Mouse (Mus musculus): Measurements from ENCODE around the gene Slc47a1. TPM values are rescaled to one million over a fixed set of nuclear protein-coding genes. Genes with fewer than 3 reads are reported as not detected.

Slc47a1 gene
- polyA plus RNA-seq, 1 experiment = 3.4 TPM

GRCm38 (mm10) chr11:61300205-61300604 is 77.9 kb downstream of the Slc47a1 start:
- DNase-seq = no peak
- Histone ChIP-seq H3K27me3 (ENCODE audit: control insufficient read depth, insufficient read depth, low read length) (no peaks in the 10 kb centered on the region), H3K4me3 (ENCODE audit: control insufficient read depth, insufficient read depth, low read length) (no peak overlapping the region), H3K36me3 (ENCODE audit: control insufficient read depth, insufficient read depth, low read length) (no peaks in the 10 kb centered on the region), H3K4me1 (replicated peaks; ENCODE audit: control insufficient read depth, insufficient read depth, low read length) (peaks cover 2% of the 10 kb centered on the region; the same call in 1 of the 2 replicates), H3K27ac (ENCODE audit: control insufficient read depth, insufficient read depth, low read length) (no peak overlapping the region)
- TF ChIP-seq CTCF (IDR thresholded peaks at IDR 0.05; ENCODE audit: borderline replicate concordance, control insufficient read depth, extremely low read depth, insufficient read depth, low read length, poor library complexity) = no peak
- 86% methylated on average over 3 of the region's 3 CpGs for WGBS

DNA sequence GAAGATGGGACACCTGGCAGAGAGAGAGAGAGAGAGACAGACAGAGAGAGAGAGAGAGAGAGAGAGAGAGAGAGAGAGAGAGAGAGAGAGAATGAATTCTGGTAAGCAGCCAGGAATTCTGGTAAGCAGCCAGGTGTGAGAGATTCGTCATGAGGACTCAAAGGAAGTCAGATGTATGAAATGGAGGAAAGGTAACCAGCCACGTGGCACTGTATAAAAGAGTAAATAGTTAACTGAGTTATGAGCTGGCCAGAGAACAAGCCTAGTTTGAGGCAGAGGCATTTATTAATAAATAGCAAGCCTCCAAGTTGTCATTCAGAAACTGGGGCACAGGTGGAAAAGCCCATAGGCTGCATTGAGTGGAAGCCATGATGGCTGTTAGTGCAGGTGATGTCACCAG is 80.2 kb downstream of the Slc47a1 start:
- 57% methylated on average over 2 of the region's 2 CpGs for WGBS
- Histone ChIP-seq H3K27me3 (ENCODE audit: control insufficient read depth, insufficient read depth, low read length) (no peaks in the 10 kb centered on the region), H3K36me3 (ENCODE audit: control insufficient read depth, insufficient read depth, low read length) (no peaks in the 10 kb centered on the region), H3K4me1 (replicated peaks; ENCODE audit: control insufficient read depth, insufficient read depth, low read length) (peaks cover 2% of the 10 kb centered on the region; the same call in 1 of the 2 replicates), H3K27ac (ENCODE audit: control insufficient read depth, insufficient read depth, low read length) (no peak overlapping the region), H3K4me3 (ENCODE audit: control insufficient read depth, insufficient read depth, low read length) (no peak overlapping the region)
- TF ChIP-seq POLR2A (IDR thresholded peaks at IDR 0.05; ENCODE audit: control insufficient read depth, extremely low read depth, insufficient read depth, low read length, poor library complexity) (no peak), CTCF (IDR thresholded peaks at IDR 0.05; ENCODE audit: borderline replicate concordance, control insufficient read depth, extremely low read depth, insufficient read depth, low read length, poor library complexity) (no peak)
- DNase-seq = no peak

GRCm38 (mm10) chr11:61297326-61297725 is 80.8 kb downstream of the Slc47a1 start:
- Histone ChIP-seq H3K4me1 (replicated peaks; ENCODE audit: control insufficient read depth, insufficient read depth, low read length) (peaks cover 2% of the 10 kb centered on the region; the same call in 1 of the 2 replicates), H3K27ac (ENCODE audit: control insufficient read depth, insufficient read depth, low read length) (no peak overlapping the region)
- TF ChIP-seq POLR2A (IDR thresholded peaks at IDR 0.05; ENCODE audit: control insufficient read depth, extremely low read depth, insufficient read depth, low read length, poor library complexity) (no peak), CTCF (IDR thresholded peaks at IDR 0.05; ENCODE audit: borderline replicate concordance, control insufficient read depth, extremely low read depth, insufficient read depth, low read length, poor library complexity) (no peak)

GRCm38 (mm10) chr11:61296556-61296955 is 81.6 kb downstream of the Slc47a1 start:
- Histone ChIP-seq H3K4me3 (ENCODE audit: control insufficient read depth, insufficient read depth, low read length) (no peak overlapping the region), H3K4me1 (replicated peaks; ENCODE audit: control insufficient read depth, insufficient read depth, low read length) (peaks cover 2% of the 10 kb centered on the region; the same call in 1 of the 2 replicates), H3K27ac (ENCODE audit: control insufficient read depth, insufficient read depth, low read length) (no peak overlapping the region), H3K27me3 (ENCODE audit: control insufficient read depth, insufficient read depth, low read length) (no peaks in the 10 kb centered on the region), H3K36me3 (ENCODE audit: control insufficient read depth, insufficient read depth, low read length) (no peaks in the 10 kb centered on the region)
- 89% methylated on average over 1 of the region's 1 CpGs for WGBS
- no peak for DNase-seq
- TF ChIP-seq CTCF (IDR thresholded peaks at IDR 0.05; ENCODE audit: borderline replicate concordance, control insufficient read depth, extremely low read depth, insufficient read depth, low read length, poor library complexity) (no peak), POLR2A (IDR thresholded peaks at IDR 0.05; ENCODE audit: control insufficient read depth, extremely low read depth, insufficient read depth, low read length, poor library complexity) (no peak)

More at GRCm38 (mm10) chr11:61297326-61297725, 80.8 kb downstream of the Slc47a1 start:
- Histone ChIP-seq H3K27me3 (ENCODE audit: control insufficient read depth, insufficient read depth, low read length) (no peaks in the 10 kb centered on the region), H3K36me3 (ENCODE audit: control insufficient read depth, insufficient read depth, low read length) (no peaks in the 10 kb centered on the region), H3K4me3 (ENCODE audit: control insufficient read depth, insufficient read depth, low read length) (no peak overlapping the region)
- 97% methylated on average over 2 of the region's 2 CpGs for WGBS
- no peak for DNase-seq

- Histone ChIP-seq H3K4me1 (replicated peaks; ENCODE audit: control insufficient read depth, insufficient read depth, low read length) (no peaks in the 10 kb centered on the region), H3K4me3 (ENCODE audit: control insufficient read depth, insufficient read depth, low read length) (no peak overlapping the region), H3K27ac (ENCODE audit: control insufficient read depth, insufficient read depth, low read length) (no peak overlapping the region), H3K36me3 (ENCODE audit: control insufficient read depth, insufficient read depth, low read length) (no peaks in the 10 kb centered on the region), H3K27me3 (ENCODE audit: control insufficient read depth, insufficient read depth, low read length) (no peaks in the 10 kb centered on the region)
- 99% methylated on average over 2 of the region's 2 CpGs for WGBS
- no peak for DNase-seq
- TF ChIP-seq CTCF (IDR thresholded peaks at IDR 0.05; ENCODE audit: borderline replicate concordance, control insufficient read depth, extremely low read depth, insufficient read depth, low read length, poor library complexity) (no peak), POLR2A (IDR thresholded peaks at IDR 0.05; ENCODE audit: control insufficient read depth, extremely low read depth, insufficient read depth, low read length, poor library complexity) (no peak)
These were observed 82.6 kb downstream of the Slc47a1 start for GRCm38 (mm10) chr11:61295556-61295955.

DNA sequence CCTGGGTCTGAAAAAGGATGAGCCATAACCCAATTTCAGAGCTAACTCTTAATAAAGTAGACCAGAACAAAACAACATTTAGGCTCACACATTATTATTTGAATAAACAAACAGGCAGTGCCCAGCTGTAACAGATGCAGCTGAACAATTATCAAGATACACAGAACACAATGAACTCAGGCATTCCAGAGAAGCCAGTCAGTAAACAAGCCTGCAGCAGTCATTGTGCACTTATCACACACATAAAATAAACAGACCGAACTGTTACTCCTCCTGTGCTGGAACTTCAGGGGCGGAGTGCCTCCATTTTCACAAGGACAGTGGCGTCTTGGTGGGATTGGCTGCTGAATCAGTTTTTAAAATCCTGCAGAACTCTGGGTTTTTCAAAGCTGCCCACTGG is 83.7 kb downstream of the Slc47a1 start:
- no peak for TF ChIP-seq POLR2A (IDR thresholded peaks at IDR 0.05; ENCODE audit: control insufficient read depth, extremely low read depth, insufficient read depth, low read length, poor library complexity)
- no peak for TF ChIP-seq CTCF (IDR thresholded peaks at IDR 0.05; ENCODE audit: borderline replicate concordance, control insufficient read depth, extremely low read depth, insufficient read depth, low read length, poor library complexity)
- Histone ChIP-seq H3K4me1 (replicated peaks; ENCODE audit: control insufficient read depth, insufficient read depth, low read length) (no peaks in the 10 kb centered on the region), H3K27me3 (ENCODE audit: control insufficient read depth, insufficient read depth, low read length) (no peaks in the 10 kb centered on the region), H3K4me3 (ENCODE audit: control insufficient read depth, insufficient read depth, low read length) (no peak overlapping the region), H3K27ac (ENCODE audit: control insufficient read depth, insufficient read depth, low read length) (no peak overlapping the region), H3K36me3 (ENCODE audit: control insufficient read depth, insufficient read depth, low read length) (no peaks in the 10 kb centered on the region)
- DNase-seq = no peak
- WGBS = 88% methylated on average over 3 of the region's 3 CpGs

Other genes with a start within 250 kb of the Slc47a1 start
- gene Usp22, start 203.3 kb downstream of the Slc47a1 start, polyA plus RNA-seq (2012; rRNA removed) = 57.5 and 68.6 TPM in 2 replicates
- 1.4 and 1.6 TPM in 2 replicates for gene Aldh3a1, start 170.8 kb downstream of the Slc47a1 start, polyA plus RNA-seq (2012; rRNA removed)
- 89.9 and 92.7 TPM in 2 replicates for gene Aldh3a2, start 110.9 kb downstream of the Slc47a1 start, polyA plus RNA-seq (2012; rRNA removed)
- 0.51 and 0.67 TPM in 2 replicates for gene Slc47a2, start 35.5 kb downstream of the Slc47a1 start, polyA plus RNA-seq (2012; rRNA removed)
- 0.12 and 0.13 TPM in 2 replicates for gene Rnf112, start 75.8 kb upstream of the Slc47a1 start, polyA plus RNA-seq (2012; rRNA removed)
- 20.0 and 21.9 TPM in 2 replicates for gene Mfap4, start 107.1 kb upstream of the Slc47a1 start, polyA plus RNA-seq (2012; rRNA removed)
- gene Mapk7, start 116.1 kb upstream of the Slc47a1 start, polyA plus RNA-seq (2012; rRNA removed) = 63.8 and 71.8 TPM in 2 replicates
- 11.6 and 16.0 TPM in 2 replicates for gene B9d1, start 126.8 kb upstream of the Slc47a1 start, polyA plus RNA-seq (2012; rRNA removed)
- 5.7 and 7.3 TPM in 2 replicates for gene Epn2, start 201.3 kb upstream of the Slc47a1 start, polyA plus RNA-seq (2012; rRNA removed)

All from thymus, adult 2 months (tissue).